ENCODE assay signal across 11 mouse cellular contexts in genomic region chr4:140649731-140650130, GRCm38 (mm10). TPM values are rescaled to one million over a fixed set of nuclear protein-coding genes. Genes with fewer than 3 reads are reported as not detected.
A peak's percentile ranks its signal among the peaks of the same experiment; 100 is the strongest.
DNase-seq lines count a peak whose midpoint lies in the region; ATAC-seq and TF ChIP-seq lines count a peak whose summit lies in the region.
"Had no signal": no experiment of that assay in that cellular context is flagged by ENCODE, and none has a peak within 500 bp of the region (broad histone marks: within the 10 kb centered on the region; RNA-seq: fewer than 3 reads in every experiment).

No protein-coding gene starts in this region.

- no peak for TF ChIP-seq CTCF in intestine, postnatal 0 days (IDR thresholded peaks at IDR 0.05; ENCODE audit: low read depth)

- H3K4me1 ChIP-seq in intestine, embryonic 16.5 days (ENCODE audit: control insufficient read depth, insufficient read depth, low read length): peaks cover 16% of the 10 kb centered on the region
- H3K4me1 ChIP-seq in intestine, postnatal 0 days (replicated peaks; ENCODE audit: control insufficient read depth, insufficient read depth, low read length): peaks cover 5% of the 10 kb centered on the region; the same call in 1 of the 2 replicates
- peaks cover 34% of the 10 kb centered on the region for H3K4me1 ChIP-seq in hindbrain, embryonic 16.5 days (ENCODE audit: control insufficient read depth, insufficient read depth, low read depth, low read length)
- peaks cover 30% of the 10 kb centered on the region for H3K4me1 ChIP-seq in neural tube, embryonic 14.5 days (ENCODE audit: control insufficient read depth, insufficient read depth, low read length)

- no peak overlapping the region for H3K27ac ChIP-seq in intestine, embryonic 16.5 days (ENCODE audit: low read length)
- no peak overlapping the region for H3K27ac ChIP-seq in intestine, postnatal 0 days (ENCODE audit: low read depth, low read length)
- no peak overlapping the region for H3K27ac ChIP-seq in hindbrain, embryonic 16.5 days (ENCODE audit: low read depth, low read length)
- peak overlapping the region; percentile 96; the same call in 1 of the 2 replicates for H3K27ac ChIP-seq in neural tube, embryonic 14.5 days (ENCODE audit: low read depth, low read length)

- no peak overlapping the region for H3K4me2 ChIP-seq in intestine, embryonic 16.5 days (ENCODE audit: low read depth, low read length)
- H3K4me2 ChIP-seq in intestine, postnatal 0 days (replicated peaks; ENCODE audit: low read depth): no peak overlapping the region; the same call in 1 of the 2 replicates
- H3K4me2 ChIP-seq in hindbrain, embryonic 16.5 days (ENCODE audit: low read length): peak overlapping the region; percentile 75
- no peak overlapping the region for H3K4me2 ChIP-seq in neural tube, embryonic 14.5 days (ENCODE audit: low read depth, low read length)

- WGBS in intestine, embryonic 16.5 days: 35% methylated on average over 1 of the region's 1 CpGs
- WGBS in intestine, postnatal 0 days: 56% methylated on average over 1 of the region's 1 CpGs
- WGBS in hindbrain, embryonic 16.5 days: 43% methylated on average over 1 of the region's 1 CpGs
- WGBS in neural tube, embryonic 14.5 days: 61% methylated on average over 1 of the region's 1 CpGs

- H3K9me3 ChIP-seq in intestine, embryonic 16.5 days (ENCODE audit: control insufficient read depth, low read length): no peaks in the 10 kb centered on the region
- H3K9me3 ChIP-seq in intestine, postnatal 0 days (ENCODE audit: control insufficient read depth): no peaks in the 10 kb centered on the region
- no peaks in the 10 kb centered on the region for H3K9me3 ChIP-seq in hindbrain, embryonic 16.5 days (ENCODE audit: control insufficient read depth, low read length)
- no peaks in the 10 kb centered on the region for H3K9me3 ChIP-seq in neural tube, embryonic 14.5 days (ENCODE audit: control insufficient read depth, low read length)

- H3K4me3 ChIP-seq in intestine, embryonic 16.5 days (ENCODE audit: low read length): no peak overlapping the region
- no peak overlapping the region for H3K4me3 ChIP-seq in intestine, postnatal 0 days (ENCODE audit: low read depth, low read length)
- no peak overlapping the region for H3K4me3 ChIP-seq in hindbrain, embryonic 16.5 days (ENCODE audit: low read length)
- no peak overlapping the region for H3K4me3 ChIP-seq in neural tube, embryonic 14.5 days (ENCODE audit: low read depth, low read length)

- no peaks in the 10 kb centered on the region for H3K36me3 ChIP-seq in intestine, embryonic 16.5 days (ENCODE audit: control insufficient read depth, insufficient read depth, low read length)
- H3K36me3 ChIP-seq in intestine, postnatal 0 days (ENCODE audit: control insufficient read depth, insufficient read depth): no peaks in the 10 kb centered on the region
- H3K36me3 ChIP-seq in hindbrain, embryonic 16.5 days (ENCODE audit: control insufficient read depth, insufficient read depth, low read length): no peaks in the 10 kb centered on the region
- 0 out of 2 replicates have a peak, but pooled peaks cover 3% of the 10 kb centered on the region for H3K36me3 ChIP-seq in neural tube, embryonic 14.5 days (ENCODE audit: control insufficient read depth, insufficient read depth, low read length)

- ATAC-seq in intestine, embryonic 16.5 days: 0 out of 2 replicates have a peak, but pooled peaks have one; percentile 7
- ATAC-seq in intestine, postnatal 0 days: no peak
- ATAC-seq in hindbrain, embryonic 16.5 days: no peak
- ATAC-seq in neural tube, embryonic 14.5 days (ENCODE audit: low read depth): no peak
- no peak for ATAC-seq in cerebellum, adult (ENCODE audit: insufficient number of reproducible peaks, low FRiP score, low TSS enrichment)

- H3K9ac ChIP-seq in intestine, embryonic 16.5 days (ENCODE audit: low read depth, low read length): no peak overlapping the region
- no peak overlapping the region for H3K9ac ChIP-seq in intestine, postnatal 0 days (ENCODE audit: low read depth, low read length)
- peak overlapping the region; percentile 27; the same call in 1 of the 2 replicates for H3K9ac ChIP-seq in hindbrain, embryonic 16.5 days (ENCODE audit: low read depth, low read length)
- H3K9ac ChIP-seq in neural tube, embryonic 14.5 days (replicated peaks; ENCODE audit: low read depth, low read length): no peak overlapping the region

- DNase-seq in cerebellum, adult 9-10 months: peak; percentile 45
- DNase-seq in cerebellum, postnatal 10 days: no peak
- DNase-seq in left cerebral cortex, adult 9 months (ENCODE audit: low spot score in 2 of 2): no peak
- DNase-seq: adrenal gland, postnatal 25 days; kidney, adult 11 months; lung, adult 18-20 months had no signal

- H3K27me3 ChIP-seq in intestine, embryonic 16.5 days (replicated peaks; ENCODE audit: control insufficient read depth, insufficient read depth, low read length): no peaks in the 10 kb centered on the region
- peaks cover 43% of the 10 kb centered on the region for H3K27me3 ChIP-seq in intestine, postnatal 0 days (replicated peaks; ENCODE audit: control insufficient read depth, insufficient read depth, low read length)
- no peaks in the 10 kb centered on the region for H3K27me3 ChIP-seq in hindbrain, embryonic 16.5 days (replicated peaks; ENCODE audit: control insufficient read depth, insufficient read depth, low read length)
- no peaks in the 10 kb centered on the region for H3K27me3 ChIP-seq in neural tube, embryonic 14.5 days (ENCODE audit: control insufficient read depth, insufficient read depth, low read length)

RNA-seq across cellular contexts. Expression of gene Arhgef10l, which starts 16.1 kb away (rescaled TPM):
- polyA plus RNA-seq in intestine, embryonic 16.5 days (2015; fragmentation: Nextera tagmentation; extraction: Ambion mirVana): 12.1 and 14.3 TPM in 2 replicates
- 3.9 and 5.4 TPM in 2 replicates for polyA plus RNA-seq in intestine, postnatal 0 days (2015; fragmentation: Nextera tagmentation; extraction: Ambion mirVana)
- 20.7 and 24.5 TPM in 2 replicates for polyA plus RNA-seq in hindbrain, embryonic 16.5 days (2015; fragmentation: Nextera tagmentation; extraction: Ambion mirVana)
- 18.8 and 24.4 TPM in 2 replicates for polyA plus RNA-seq in neural tube, embryonic 14.5 days (2014; fragmentation: Nextera tagmentation; extraction: Ambion mirVana)

RNA-seq across cellular contexts. Expression of gene Rcc2, which starts 50.6 kb away (rescaled TPM):
- 12.6 and 13.7 TPM in 2 replicates for polyA plus RNA-seq in intestine, embryonic 16.5 days (2015; fragmentation: Nextera tagmentation; extraction: Ambion mirVana)
- 14.6 and 15.6 TPM in 2 replicates for polyA plus RNA-seq in intestine, postnatal 0 days (2015; fragmentation: Nextera tagmentation; extraction: Ambion mirVana)
- polyA plus RNA-seq in hindbrain, embryonic 16.5 days (2015; fragmentation: Nextera tagmentation; extraction: Ambion mirVana): 7.7 and 9.5 TPM in 2 replicates
- polyA plus RNA-seq in neural tube, embryonic 14.5 days (2014; fragmentation: Nextera tagmentation; extraction: Ambion mirVana): 9.2 and 11.8 TPM in 2 replicates
